Mouse (Mus musculus) intestine, postnatal 0 days (tissue): ENCODE data around the gene Ubqln4. TPM values are rescaled to one million over a fixed set of nuclear protein-coding genes. Genes with fewer than 3 reads are reported as not detected.
A peak's percentile ranks its signal among the peaks of the same experiment; 100 is the strongest.

ENCODE experiments used
- ATAC-seq: fragments of 200-750 bp; cut with Nextera tagmentation; 2 replicates; pipeline ENCODE4 v1.8.0; 2017; ENCODE audit warnings: mild to moderate bottlenecking, moderate TSS enrichment, moderate library complexity
- H3K27ac ChIP-seq: fragments of 300-500 bp; sonication (generic); 2 replicates; pipeline ENCODE4 v1.5.1; 2014; ENCODE audit warnings: mild to moderate bottlenecking, low read depth, low read length, moderate library complexity
- H3K27me3 ChIP-seq: fragments of 300-500 bp; sonication (generic); replicated peaks from 2 replicates; pipeline ENCODE4 v1.6.1; 2014; ENCODE audit warnings: low read length, mixed read lengths; ENCODE audit not compliant: control insufficient read depth, insufficient read depth
- H3K36me3 ChIP-seq: fragments of 300-500 bp; sonication (generic); 2 replicates; pipeline ENCODE4 v1.6.1; 2014; ENCODE audit warnings: mild to moderate bottlenecking, moderate library complexity; ENCODE audit not compliant: control insufficient read depth, insufficient read depth
- H3K4me1 ChIP-seq: fragments of 300-500 bp; sonication (generic); replicated peaks from 2 replicates; pipeline ENCODE4 v1.6.1; 2014; ENCODE audit warnings: antibody characterized with exemption, low read length, mixed read lengths; ENCODE audit not compliant: control insufficient read depth, insufficient read depth
- H3K4me2 ChIP-seq: fragments of 300-500 bp; sonication (generic); replicated peaks from 2 replicates; pipeline ENCODE4 v1.6.1; 2014; ENCODE audit warnings: low read depth, mild to moderate bottlenecking, moderate library complexity
- H3K4me3 ChIP-seq: fragments of 300-500 bp; sonication (generic); 2 replicates; pipeline ENCODE4 v1.5.1; 2014; ENCODE audit warnings: low read depth, low read length
- H3K9ac ChIP-seq: fragments of 300-500 bp; sonication (generic); 2 replicates; pipeline ENCODE4 v1.6.1; 2014; ENCODE audit warnings: mild to moderate bottlenecking, low read depth, low read length
- H3K9me3 ChIP-seq: fragments of 300-500 bp; sonication (generic); 2 replicates; pipeline ENCODE4 v1.6.1; 2016; ENCODE audit warnings: mixed run types; ENCODE audit not compliant: control insufficient read depth
- CTCF ChIP-seq: sonication (generic); IDR thresholded peaks from 2 replicates; pipeline ENCODE4 v1.5.1; 2016; ENCODE audit warnings: low read depth, mild to moderate bottlenecking, control low read depth, antibody characterized with exemption, moderate library complexity
- WGBS: fragments of 180-500 bp; shearing (Covaris S2); extraction: QIAGEN DNeasy Blood & Tissue Kit; methylation state at CpG from one replicate; pipeline ENCODE4 v1.1.7; 2014; 5-methylcytosine and 5-hydroxymethylcytosine counted together
- polyA plus RNA-seq: library from polyadenylated mRNA; unstranded; fragments of >200 nt; fragmentation: Nextera tagmentation; extraction: Ambion mirVana; gene quantifications from 2 replicates; pipeline ENCODE4 v1.2.1, GENCODE M21; 2015

Ubqln4 gene
- 17.3 and 19.2 TPM in 2 replicates for polyA plus RNA-seq

GRCm38 (mm10) chr3:88553525-88553879, at the start of gene Ubqln4:
Gene Ubqln4, plus strand, starts transcription at chr3:88553758.
- H3K9ac ChIP-seq, result peak within 1 kb of the TSS; percentile 85
- peak within 1 kb of the TSS; percentile 83 for H3K4me3 ChIP-seq
- ATAC-seq, result peak; percentile 81
- no peaks in the 10 kb centered on the region for H3K4me1 ChIP-seq
- peaks cover 24% of the 10 kb centered on the region for H3K36me3 ChIP-seq
- WGBS, result under 1% methylated on average over 26 of the region's 37 CpGs
- H3K9me3 ChIP-seq, result no peaks in the 10 kb centered on the region
- peak within 1 kb of the TSS; percentile 93 for H3K4me2 ChIP-seq
- peak within 1 kb of the TSS; percentile 91 for H3K27ac ChIP-seq
- peak; percentile 87 for TF ChIP-seq CTCF
- no peaks in the 10 kb centered on the region for H3K27me3 ChIP-seq

DNA sequence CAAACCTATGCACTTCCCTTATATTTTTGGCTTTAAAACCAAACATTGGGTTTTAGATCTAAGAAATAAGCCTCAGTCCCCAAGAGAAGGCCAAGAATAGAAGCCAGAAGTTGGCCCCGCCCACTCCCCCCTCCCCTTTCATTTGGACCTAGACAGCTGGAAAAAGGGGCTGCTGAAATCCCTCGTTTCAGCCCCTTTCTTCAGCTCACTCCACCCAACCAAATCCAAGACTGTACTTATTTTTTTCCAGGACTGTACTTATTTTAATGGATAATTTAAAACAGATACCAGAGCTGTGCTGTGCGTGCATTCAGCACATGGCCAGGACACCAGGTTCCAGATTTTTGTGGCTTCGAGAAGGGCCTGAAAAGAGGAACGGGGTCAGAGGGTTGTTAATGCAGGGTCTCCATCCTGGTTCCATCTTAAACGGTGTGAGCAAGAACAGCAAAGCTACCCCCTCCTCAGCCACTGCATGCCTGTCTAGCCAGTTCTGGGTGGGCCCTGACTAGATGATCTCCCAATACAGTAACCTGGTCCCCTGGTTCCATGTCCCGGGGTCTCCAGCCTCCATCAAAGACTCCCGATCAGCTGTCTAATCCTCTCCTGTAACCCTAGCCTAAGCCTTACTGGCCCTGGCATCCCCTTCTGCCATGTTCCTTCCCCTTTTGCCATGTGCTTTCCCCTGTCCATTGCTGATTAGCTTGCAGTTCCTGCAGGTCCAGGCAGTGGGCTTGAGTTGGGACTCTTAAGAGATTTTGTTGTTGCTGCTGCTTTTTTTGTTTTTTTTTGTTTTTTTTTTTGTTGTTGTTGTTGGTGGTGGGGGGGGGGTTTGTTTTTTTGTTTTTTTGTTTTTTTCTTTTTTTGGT, 49.4 kb upstream of the Ubqln4 start:
- 61% methylated on average over 8 of the region's 8 CpGs for WGBS
- Histone ChIP-seq H3K9ac (no peak overlapping the region), H3K4me2 (peak overlapping the region; percentile 86; the same call in 1 of the 2 replicates), H3K4me1 (peaks cover 7% of the 10 kb centered on the region), H3K27me3 (no peaks in the 10 kb centered on the region), H3K9me3 (no peaks in the 10 kb centered on the region), H3K4me3 (no peak overlapping the region), H3K36me3 (no peaks in the 10 kb centered on the region), H3K27ac (no peak overlapping the region)
- no peak for TF ChIP-seq CTCF
- no peak for ATAC-seq

GRCm38 (mm10) chr3:88505081-88505480, 48.5 kb upstream of the Ubqln4 start:
- H3K36me3 ChIP-seq, result no peaks in the 10 kb centered on the region
- no peak overlapping the region for H3K9ac ChIP-seq
- H3K9me3 ChIP-seq, result no peaks in the 10 kb centered on the region
- H3K4me3 ChIP-seq, result no peak overlapping the region
- TF ChIP-seq CTCF, result no peak
- no peaks in the 10 kb centered on the region for H3K27me3 ChIP-seq
- no peak overlapping the region for H3K4me2 ChIP-seq
- peaks cover 7% of the 10 kb centered on the region for H3K4me1 ChIP-seq
- no peak for ATAC-seq
- H3K27ac ChIP-seq, result no peak overlapping the region
- 71% methylated on average over 6 of the region's 6 CpGs for WGBS

DNA sequence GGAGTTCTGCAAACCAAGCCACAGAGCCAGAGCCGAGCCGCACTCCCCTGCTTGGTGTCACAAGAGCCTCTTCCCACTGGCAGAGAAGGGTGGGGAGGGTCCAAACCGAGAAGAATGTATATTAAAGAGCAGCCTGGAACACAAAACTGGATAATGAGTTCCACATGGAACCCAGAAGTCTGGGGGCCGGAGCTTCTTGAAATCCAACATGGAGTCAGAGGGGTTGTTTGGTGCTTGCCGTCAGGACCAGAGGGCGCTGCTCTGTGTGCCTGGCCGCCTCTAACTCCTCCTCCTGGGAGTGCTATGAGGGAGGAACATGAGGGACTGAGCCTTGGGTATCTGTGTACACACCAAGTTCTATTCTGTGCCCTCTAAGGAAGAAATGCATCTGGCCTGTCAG, 47.8 kb upstream of the Ubqln4 start:
- no peaks in the 10 kb centered on the region for H3K36me3 ChIP-seq
- no peak overlapping the region for H3K27ac ChIP-seq

GRCm38 (mm10) chr3:88509250-88509649, 44.3 kb upstream of the Ubqln4 start:
- WGBS, result 52% methylated on average over 3 of the region's 3 CpGs
- no peak for ATAC-seq
- no peak for TF ChIP-seq CTCF
- no peaks in the 10 kb centered on the region for H3K27me3 ChIP-seq
- no peaks in the 10 kb centered on the region for H3K9me3 ChIP-seq
- H3K4me2 ChIP-seq, result peak overlapping the region; percentile 65
- no peaks in the 10 kb centered on the region for H3K36me3 ChIP-seq
- H3K9ac ChIP-seq, result peak overlapping the region; percentile 28; the same call in 1 of the 2 replicates
- peak overlapping the region; percentile 29 for H3K4me3 ChIP-seq
- H3K4me1 ChIP-seq, result peaks cover 12% of the 10 kb centered on the region
- H3K27ac ChIP-seq, result peak overlapping the region; percentile 80

More for the DNA sequence above, 47.8 kb upstream of the Ubqln4 start:
- no peak overlapping the region for H3K4me2 ChIP-seq
- H3K9ac ChIP-seq, result no peak overlapping the region
- H3K27me3 ChIP-seq, result no peaks in the 10 kb centered on the region
- no peak overlapping the region for H3K4me3 ChIP-seq
- no peak for ATAC-seq
- H3K9me3 ChIP-seq, result no peaks in the 10 kb centered on the region
- TF ChIP-seq CTCF, result no peak
- peaks cover 4% of the 10 kb centered on the region for H3K4me1 ChIP-seq
- 60% methylated on average over 7 of the region's 7 CpGs for WGBS

GRCm38 (mm10) chr3:88509692-88510420, 43.7 kb upstream of the Ubqln4 start, which contains the start of gene Lmna:
Gene Lmna, minus strand, starts transcription at chr3:88509956.
- under 1% methylated on average over 31 of the region's 31 CpGs for WGBS
- peak within 1 kb of the TSS; percentile 29 for H3K4me3 ChIP-seq
- H3K9me3 ChIP-seq, result no peaks in the 10 kb centered on the region
- H3K27ac ChIP-seq, result peak within 1 kb of the TSS; percentile 80
- H3K4me2 ChIP-seq, result peak within 1 kb of the TSS; percentile 65
- peak; percentile 74 for TF ChIP-seq CTCF
- no peaks in the 10 kb centered on the region for H3K36me3 ChIP-seq
- ATAC-seq, result peak; percentile 93
- peaks cover 18% of the 10 kb centered on the region for H3K4me1 ChIP-seq
- peak within 1 kb of the TSS; percentile 28 for H3K9ac ChIP-seq
- H3K27me3 ChIP-seq, result no peaks in the 10 kb centered on the region
